Mouse (Mus musculus) retina, embryonic 14.5 days (tissue): ENCODE data around the gene 6430531B16Rik.

Source experiments
- DNase-seq: peaks from one replicate; pipeline ENCODE4 v3.0.0-alpha.2; 2015; ENCODE audit warnings: low spot score

The 6430531B16Rik gene

GRCm38 (mm10) chr7:139970216-139970919 is 8.2 kb downstream of the 6430531B16Rik start:
- DNase-seq = no peak

DNA sequence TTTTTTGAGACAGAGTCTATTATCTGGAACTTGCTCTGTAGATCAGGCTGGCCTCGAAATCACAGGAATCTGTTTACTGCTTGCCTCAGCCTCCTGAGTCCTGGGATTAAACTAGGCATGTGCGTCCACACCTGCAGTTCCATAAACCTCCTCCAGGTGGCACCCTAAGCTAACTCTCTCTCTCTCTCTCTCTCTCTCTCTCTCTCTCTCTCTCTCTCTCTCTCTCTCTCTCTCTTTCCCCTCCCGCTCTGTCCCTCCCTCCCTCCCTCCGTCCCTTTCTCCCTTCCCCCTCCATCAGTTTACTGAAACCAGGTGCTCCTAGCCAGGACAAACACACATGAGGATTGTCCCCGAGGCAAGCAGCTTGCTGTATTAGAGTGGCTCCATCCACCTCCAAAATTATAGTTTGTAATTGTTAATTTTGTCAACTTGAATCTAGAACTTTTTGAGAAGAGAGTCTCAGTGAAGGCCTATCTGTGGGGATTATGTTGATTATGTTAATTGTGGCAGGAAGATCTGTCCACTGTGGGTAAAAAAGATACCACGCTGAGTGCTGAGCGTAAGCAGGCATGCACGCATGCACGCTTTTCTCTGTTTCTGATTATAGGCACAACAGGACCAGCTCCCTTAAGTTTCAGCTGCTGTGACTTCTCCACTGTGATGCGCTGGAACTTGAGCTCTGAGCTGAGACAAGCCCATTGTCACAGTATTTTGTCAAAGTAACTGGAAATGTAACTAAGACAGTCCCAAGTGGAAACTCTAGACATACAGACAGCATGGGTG is 9.0 kb downstream of the 6430531B16Rik start:
- DNase-seq = peak; percentile 94

- no peak for DNase-seq
Observed at GRCm38 (mm10) chr7:139968428-139968827, 10.1 kb downstream of the 6430531B16Rik start.

GRCm38 (mm10) chr7:139967175-139967574 is 11.4 kb downstream of the 6430531B16Rik start:
- no peak for DNase-seq

GRCm38 (mm10) chr7:139963814-139964213 is 14.7 kb downstream of the 6430531B16Rik start:
- no peak for DNase-seq

DNA sequence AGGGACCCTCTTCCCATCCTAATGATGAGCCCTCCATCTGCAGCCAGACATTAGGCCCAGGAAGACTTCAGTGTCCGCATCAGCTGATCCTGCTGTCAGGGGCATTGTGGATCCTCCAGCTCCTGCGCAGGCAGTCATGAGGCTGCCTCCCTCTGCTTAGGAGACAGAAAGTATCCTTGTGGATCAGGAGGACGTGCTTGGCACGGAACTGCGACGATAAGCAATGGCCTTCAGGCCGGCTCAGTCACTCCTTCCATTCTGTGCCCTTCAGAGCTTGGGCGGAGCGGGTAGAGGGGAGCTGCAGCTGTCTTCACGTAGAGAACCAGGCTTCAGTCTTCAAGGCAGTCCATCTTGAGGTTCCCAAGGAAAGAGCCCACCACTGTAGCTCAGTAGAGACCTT is 17.4 kb downstream of the 6430531B16Rik start:
- DNase-seq = no peak

DNA sequence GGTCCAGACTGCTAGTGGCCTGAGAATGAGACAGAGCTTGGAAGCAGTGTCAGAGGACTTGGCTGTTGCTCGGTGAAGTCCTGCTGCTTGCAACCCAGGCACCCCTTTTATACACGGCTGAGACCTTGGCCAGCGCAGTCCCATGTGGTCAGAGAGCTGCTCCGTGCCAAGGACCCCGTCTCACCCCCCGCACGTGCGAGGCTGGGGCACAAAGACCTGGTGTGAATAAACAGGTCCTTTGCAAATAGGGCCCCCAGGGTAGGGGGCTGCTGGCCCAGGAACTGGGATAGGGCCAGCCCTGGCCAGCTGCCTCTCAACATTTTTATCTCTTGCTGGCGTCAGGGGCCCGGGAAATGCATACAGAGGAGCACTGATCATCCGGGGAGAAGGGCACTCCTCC is 20.6 kb downstream of the 6430531B16Rik start:
- no peak for DNase-seq

DNA sequence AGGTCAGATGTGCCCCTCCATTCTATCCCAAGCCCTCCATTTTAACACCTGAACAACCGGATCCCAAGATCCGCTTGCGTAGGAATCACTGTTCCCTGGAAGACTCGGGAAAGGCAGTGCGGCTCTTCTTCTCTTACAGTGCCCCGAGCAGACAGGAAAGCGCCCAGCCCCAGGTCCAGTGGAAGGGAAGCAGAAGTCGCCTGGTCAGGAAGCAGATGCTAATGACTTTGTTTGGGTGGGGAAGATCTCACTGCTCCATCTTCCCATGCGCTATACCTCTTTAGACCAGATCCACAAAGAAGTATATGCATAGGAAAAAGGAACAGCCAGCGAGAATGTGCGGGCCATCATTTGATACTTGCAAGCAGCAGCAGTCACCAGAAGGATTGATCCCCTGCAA is 21.1 kb downstream of the 6430531B16Rik start:
- no peak for DNase-seq

- DNase-seq = no peak
Observed at GRCm38 (mm10) chr7:139956658-139957057, 21.9 kb downstream of the 6430531B16Rik start.

GRCm38 (mm10) chr7:139955505-139955904 is 23.1 kb downstream of the 6430531B16Rik start:
- DNase-seq = no peak

DNA sequence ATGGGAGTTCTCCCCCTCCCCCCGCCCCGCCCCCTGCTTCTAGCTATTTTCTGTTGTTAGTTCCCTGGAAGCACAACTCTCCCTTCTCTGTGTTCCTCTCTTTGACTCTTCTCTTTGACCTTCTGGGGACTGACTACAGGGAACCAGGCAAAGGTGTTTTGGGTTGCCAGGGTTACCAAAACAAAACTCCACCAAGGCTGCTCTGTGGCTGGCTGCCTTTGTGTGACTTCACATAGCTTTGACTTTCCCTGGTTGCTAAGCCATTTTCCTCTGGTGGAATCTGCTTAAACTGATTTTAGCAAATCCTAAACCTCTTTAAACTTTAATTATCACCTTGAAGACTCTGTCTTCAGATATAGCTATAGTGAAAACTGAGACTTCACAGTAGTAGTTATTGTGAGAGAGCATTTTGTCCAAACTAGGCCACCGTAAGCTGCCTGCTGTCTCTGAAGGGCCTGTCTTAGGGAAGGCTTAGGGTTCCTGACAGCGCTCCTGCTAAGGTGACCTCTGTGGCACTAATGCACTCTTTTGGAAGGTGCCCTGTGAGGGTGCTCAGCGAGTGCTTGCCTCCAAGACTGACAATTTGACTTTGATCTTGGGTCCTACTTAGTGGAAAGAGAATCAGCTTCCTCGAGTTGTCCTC is 26.4 kb downstream of the 6430531B16Rik start:
- no peak for DNase-seq

GRCm38 (mm10) chr7:139951079-139951478 is 27.5 kb downstream of the 6430531B16Rik start:
- DNase-seq = no peak

DNA sequence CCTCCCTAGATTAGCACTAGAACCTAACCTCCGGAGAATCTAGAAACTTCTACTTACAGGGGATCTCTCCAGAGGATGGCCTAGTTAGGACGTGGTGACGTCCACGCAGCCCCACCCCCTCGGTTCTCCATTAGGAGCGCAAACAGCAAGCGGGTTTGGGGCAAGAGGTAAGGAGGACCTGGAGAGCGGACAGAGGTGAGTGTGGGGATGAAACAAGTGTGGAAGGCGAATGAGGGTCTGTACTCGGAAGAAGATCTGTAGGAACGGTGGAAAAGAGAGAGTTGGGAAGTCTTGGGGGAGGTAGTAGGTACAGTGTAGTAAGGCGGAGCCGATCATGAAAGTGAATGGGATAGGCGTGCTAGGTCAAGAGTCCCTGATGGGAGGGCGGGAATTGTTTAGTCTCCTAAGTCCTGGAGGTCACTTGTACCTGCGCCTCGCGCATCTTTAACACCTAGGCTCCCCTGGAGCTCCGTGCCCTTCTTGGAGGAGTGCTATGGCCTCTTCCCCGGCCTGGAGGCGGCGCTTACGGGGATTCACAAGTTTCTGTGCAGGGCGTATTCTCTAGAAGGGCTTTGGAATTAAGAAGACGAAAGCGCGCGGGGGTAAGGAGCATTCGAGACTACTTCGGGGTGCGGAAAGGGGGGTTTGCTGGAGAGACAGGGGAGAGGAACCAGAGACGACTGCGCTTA is 28.1 kb downstream of the 6430531B16Rik start:
- DNase-seq = peak; percentile 38

DNA sequence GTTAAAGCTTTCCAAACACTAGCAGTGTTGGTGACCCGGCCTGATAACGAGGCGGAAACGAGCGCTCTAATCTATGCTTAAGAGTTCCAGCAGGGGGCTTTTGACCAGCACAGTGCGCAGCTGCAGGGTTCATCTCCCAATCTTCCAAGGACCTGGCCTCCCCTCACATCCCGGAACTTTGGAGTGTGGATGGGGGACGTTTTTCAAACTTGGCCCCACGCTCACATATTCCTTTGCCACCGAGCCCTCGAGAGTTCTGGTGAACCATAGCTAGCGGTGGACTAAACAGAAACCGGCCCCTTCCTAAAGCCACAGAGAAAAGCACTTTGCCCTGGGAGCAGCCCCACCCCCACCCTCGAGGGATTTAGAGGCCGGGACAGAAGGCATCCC is 28.7 kb downstream of the 6430531B16Rik start:
- peak; percentile 84 for DNase-seq

DNA sequence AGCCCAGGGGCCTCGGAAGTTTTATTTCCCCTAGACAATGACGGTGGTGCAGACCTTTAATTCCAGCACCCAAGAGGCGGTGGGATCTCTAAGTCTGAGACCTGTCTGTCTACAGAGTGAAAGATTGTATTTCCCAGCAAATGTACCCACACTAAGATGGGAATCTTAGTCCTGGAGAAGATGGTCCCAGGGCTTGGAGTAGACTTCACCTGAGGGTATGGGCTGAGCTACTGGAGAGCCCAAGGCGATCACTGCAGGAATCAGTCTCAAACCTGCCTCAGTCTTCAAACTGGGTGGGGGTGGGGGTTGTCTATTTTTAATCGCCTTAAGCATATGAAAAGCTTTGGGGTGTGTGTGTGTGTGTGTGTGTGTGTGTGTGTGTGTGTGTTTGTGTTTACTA is 32.5 kb downstream of the 6430531B16Rik start:
- DNase-seq = no peak

- no peak for DNase-seq
Observed at GRCm38 (mm10) chr7:139945516-139945915, 33.0 kb downstream of the 6430531B16Rik start.

DNA sequence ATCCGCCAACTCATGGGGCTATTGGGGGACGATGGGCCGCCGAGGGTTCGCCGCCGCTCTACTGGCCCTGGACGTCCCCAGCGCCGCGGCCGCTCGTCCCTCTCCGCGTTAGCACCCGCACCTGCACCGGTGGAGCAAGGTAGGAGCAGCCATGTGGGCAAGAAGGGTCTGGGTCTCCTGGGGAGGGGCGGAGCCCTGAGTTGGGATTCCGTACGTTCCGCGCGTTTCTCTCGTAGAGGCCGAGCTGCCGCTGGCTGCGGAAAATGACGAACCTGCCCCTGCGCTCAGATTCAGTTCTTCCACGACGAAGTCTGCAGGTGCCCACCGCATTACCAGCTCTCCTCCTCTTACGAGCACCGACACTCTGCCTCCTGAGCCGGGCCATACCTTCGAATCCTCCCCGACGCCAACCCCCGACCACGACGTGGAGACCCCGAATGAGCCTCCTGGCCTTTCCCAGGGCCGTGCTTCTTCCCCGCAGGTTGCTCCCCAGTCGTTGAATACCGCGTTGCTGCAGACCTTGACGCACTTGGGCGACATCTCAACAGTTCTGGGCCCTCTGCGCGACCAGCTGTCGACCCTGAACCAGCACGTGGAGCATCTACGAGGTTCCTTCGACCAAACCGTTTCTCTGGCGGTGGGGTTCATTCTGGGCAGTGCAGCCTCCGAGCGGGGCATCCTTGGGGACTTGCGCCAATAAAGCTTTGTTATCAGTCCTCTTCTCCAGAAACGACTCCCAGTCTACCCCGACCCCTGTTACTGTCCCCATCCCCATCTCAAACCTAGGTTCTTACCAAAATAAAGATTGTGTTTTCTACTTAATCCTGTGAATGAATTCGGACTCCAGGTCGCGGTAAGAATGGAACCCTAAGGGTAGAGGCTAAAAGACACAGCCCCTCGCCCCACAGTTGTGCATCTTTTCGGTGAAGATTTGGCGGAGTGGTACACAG is 34.0 kb downstream of the 6430531B16Rik start:
- DNase-seq = no peak

- peak; percentile 44 for DNase-seq
Observed at GRCm38 (mm10) chr7:139943674-139944281, 34.8 kb downstream of the 6430531B16Rik start, which contains the start of gene Utf1. Utf1 (plus strand) TSS chr7:139943789.

- no peak for DNase-seq
Observed at GRCm38 (mm10) chr7:139940476-139941209, 37.9 kb downstream of the 6430531B16Rik start.

- DNase-seq = no peak
Observed at GRCm38 (mm10) chr7:139937810-139938209, 40.7 kb downstream of the 6430531B16Rik start.
